Mouse (Mus musculus): ENCODE results near the gene Cuedc1. TPM values are rescaled to one million over a fixed set of nuclear protein-coding genes. Genes with fewer than 3 reads are reported as not detected.

Gene Cuedc1
- polyA plus RNA-seq, 1 experiment from 2014 or later, result 31.1 TPM

DNA sequence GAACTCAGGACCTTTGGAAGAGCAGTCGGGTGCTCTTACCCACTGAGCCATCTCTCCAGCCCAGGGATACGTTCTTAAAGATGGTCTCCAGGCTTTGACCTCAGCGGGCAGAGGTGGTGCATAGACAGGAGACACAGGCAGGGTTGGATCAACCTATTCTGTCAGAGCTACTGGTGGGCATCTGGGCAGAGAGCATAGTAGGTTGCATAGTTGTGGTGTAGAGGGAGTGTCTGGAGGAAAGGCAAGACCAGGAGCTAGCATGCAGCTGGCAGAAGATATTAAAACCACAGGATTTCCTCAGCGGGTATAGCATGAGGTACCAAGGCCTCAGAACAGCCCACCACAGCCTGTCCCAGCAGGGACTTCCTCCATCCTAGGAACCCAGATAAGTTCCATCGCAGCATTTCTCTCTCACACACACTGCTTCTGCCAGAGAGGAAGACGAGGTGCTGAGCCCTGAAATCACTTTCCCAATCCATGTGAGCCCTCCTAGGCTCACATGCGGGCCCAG, 66.4 kb downstream of the Cuedc1 start:
- Histone ChIP-seq H3K9me3 (ENCODE audit: control insufficient read depth, low read length) (no peaks in the 10 kb centered on the region), H3K4me2 (ENCODE audit: low read length) (no peak overlapping the region), H3K4me1 (ENCODE audit: control insufficient read depth, insufficient read depth, low read length) (peaks cover 18% of the 10 kb centered on the region), H3K9ac (replicated peaks; ENCODE audit: low read length) (no peak overlapping the region), H3K27me3 (ENCODE audit: control insufficient read depth, insufficient read depth, low read length) (no peaks in the 10 kb centered on the region), H3K36me3 (ENCODE audit: control insufficient read depth, insufficient read depth, low read length) (no peaks in the 10 kb centered on the region), H3K4me3 (replicated peaks; ENCODE audit: low read depth, low read length) (no peak overlapping the region), H3K27ac (replicated peaks; ENCODE audit: low read depth, low read length) (no peak overlapping the region; the same call in 1 of the 2 replicates)
- 92% methylated on average over 7 of the region's 7 CpGs for WGBS
- ATAC-seq (ENCODE audit: low FRiP score, low TSS enrichment), result no peak
- no peak for DNase-seq

DNA sequence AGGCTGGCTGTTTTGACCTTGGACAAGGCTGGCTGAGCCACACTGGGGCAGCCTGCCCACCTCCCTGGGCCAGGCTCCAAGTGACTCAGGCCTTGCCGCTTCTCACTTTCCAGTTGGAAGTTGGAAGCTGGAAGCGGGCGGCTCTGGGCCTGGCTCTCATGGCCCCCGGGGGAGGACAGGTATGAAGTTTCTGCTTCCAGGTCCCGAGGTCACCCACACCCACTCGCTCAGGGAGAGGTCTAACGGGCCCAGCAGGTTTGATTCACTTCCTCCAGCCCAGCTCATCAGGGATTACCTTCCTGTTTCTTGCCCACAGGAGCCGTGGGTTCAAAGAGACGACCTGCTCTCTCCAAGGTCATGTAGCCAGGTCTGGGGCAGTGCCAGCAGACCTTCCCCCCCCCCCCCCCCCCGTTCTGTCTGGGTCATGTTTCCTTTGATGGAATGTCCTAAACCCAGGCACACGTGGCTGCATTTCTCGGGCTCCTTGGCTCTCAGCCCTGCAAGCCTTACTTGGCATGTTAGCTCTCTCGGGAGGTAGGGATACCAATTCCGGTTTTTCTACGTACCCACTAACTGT, 67.0 kb downstream of the Cuedc1 start:
- H3K9me3 ChIP-seq (ENCODE audit: control insufficient read depth, low read length), result no peaks in the 10 kb centered on the region
- ATAC-seq (ENCODE audit: low FRiP score, low TSS enrichment), result no peak
- WGBS, result 60% methylated on average over 15 of the region's 15 CpGs
- H3K9ac ChIP-seq (replicated peaks; ENCODE audit: low read length), result no peak overlapping the region
- H3K4me1 ChIP-seq (ENCODE audit: control insufficient read depth, insufficient read depth, low read length), result peaks cover 18% of the 10 kb centered on the region
- no peak for DNase-seq
- no peak overlapping the region; the same call in 1 of the 2 replicates for H3K27ac ChIP-seq (replicated peaks; ENCODE audit: low read depth, low read length)
- no peak overlapping the region for H3K4me2 ChIP-seq (ENCODE audit: low read length)
- H3K4me3 ChIP-seq (replicated peaks; ENCODE audit: low read depth, low read length), result no peak overlapping the region
- no peaks in the 10 kb centered on the region for H3K27me3 ChIP-seq (ENCODE audit: control insufficient read depth, insufficient read depth, low read length)
- H3K36me3 ChIP-seq (ENCODE audit: control insufficient read depth, insufficient read depth, low read length), result 0 out of 2 replicates have a peak, but pooled peaks cover 3% of the 10 kb centered on the region

DNA sequence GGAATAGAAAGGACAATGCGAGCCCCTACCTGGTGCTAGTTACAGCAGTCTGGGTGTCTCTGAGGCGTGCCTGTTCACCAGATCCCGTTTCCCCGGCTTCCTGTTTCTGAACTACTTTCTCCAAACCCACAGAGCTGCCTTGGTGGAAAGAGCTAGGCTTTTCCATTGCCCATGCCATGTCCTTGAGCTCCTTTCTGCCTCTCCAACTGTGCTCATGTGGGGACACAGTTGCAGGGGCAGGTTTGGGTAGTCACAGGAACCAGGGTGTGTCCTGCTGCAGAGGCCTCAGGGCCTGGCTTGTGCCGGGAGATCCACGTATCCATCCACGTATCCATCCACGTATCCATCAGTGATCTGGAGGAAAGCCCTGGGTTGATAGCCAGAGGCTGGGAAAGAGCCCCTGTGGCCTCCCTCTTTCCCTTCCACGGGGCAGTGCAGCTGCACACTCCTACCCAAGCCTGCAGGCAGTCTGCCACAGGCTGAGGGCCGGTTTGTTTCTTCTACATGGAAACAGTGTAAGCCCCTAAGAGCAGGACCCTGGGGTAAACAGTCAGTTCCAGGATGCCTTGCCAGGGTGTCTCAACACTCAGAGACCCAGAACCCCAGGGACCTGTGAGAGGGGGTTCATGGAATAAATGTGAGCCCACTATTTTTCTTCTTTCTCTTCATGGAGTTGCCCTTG, 68.0 kb downstream of the Cuedc1 start:
- H3K27ac ChIP-seq (replicated peaks; ENCODE audit: low read depth, low read length), result no peak overlapping the region
- ATAC-seq (ENCODE audit: low FRiP score, low TSS enrichment) (no peak), DNase-seq (no peak)
- H3K27me3 ChIP-seq (ENCODE audit: control insufficient read depth, insufficient read depth, low read length), result no peaks in the 10 kb centered on the region
- H3K4me3 ChIP-seq (replicated peaks; ENCODE audit: low read depth, low read length), result no peak overlapping the region
- no peaks in the 10 kb centered on the region for H3K9me3 ChIP-seq (ENCODE audit: control insufficient read depth, low read length)
- H3K9ac ChIP-seq (replicated peaks; ENCODE audit: low read length), result no peak overlapping the region
- peaks cover 11% of the 10 kb centered on the region for H3K4me1 ChIP-seq (ENCODE audit: control insufficient read depth, insufficient read depth, low read length)
- no peak overlapping the region for H3K4me2 ChIP-seq (ENCODE audit: low read length)
- 76% methylated on average over 10 of the region's 10 CpGs for WGBS
- H3K36me3 ChIP-seq (ENCODE audit: control insufficient read depth, insufficient read depth, low read length), result 0 out of 2 replicates have a peak, but pooled peaks cover 4% of the 10 kb centered on the region

DNA sequence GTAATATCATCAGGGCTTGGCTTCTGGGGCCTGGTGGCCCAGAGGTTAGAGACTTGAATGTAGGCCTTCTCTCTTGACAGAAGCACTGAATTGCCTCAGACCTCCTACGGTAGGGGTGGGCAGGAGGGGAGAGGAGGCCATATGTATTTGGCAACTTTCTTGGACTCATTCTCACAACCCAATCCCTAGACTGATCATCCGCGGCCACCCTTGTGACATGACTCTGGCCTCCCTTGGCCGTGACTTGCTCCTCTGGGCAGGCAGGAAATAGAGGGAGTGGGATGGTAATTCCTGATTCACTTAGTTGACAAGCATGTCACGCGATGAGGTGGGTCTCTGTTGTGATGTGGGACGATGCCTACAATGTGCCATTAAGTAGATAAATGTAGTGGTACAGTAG, 68.6 kb downstream of the Cuedc1 start:
- Histone ChIP-seq H3K9ac (replicated peaks; ENCODE audit: low read length) (no peak overlapping the region), H3K4me2 (ENCODE audit: low read length) (no peak overlapping the region), H3K4me1 (ENCODE audit: control insufficient read depth, insufficient read depth, low read length) (peaks cover 6% of the 10 kb centered on the region), H3K4me3 (replicated peaks; ENCODE audit: low read depth, low read length) (no peak overlapping the region), H3K27ac (replicated peaks; ENCODE audit: low read depth, low read length) (no peak overlapping the region), H3K9me3 (ENCODE audit: control insufficient read depth, low read length) (no peaks in the 10 kb centered on the region), H3K36me3 (ENCODE audit: control insufficient read depth, insufficient read depth, low read length) (0 out of 2 replicates have a peak, but pooled peaks cover 4% of the 10 kb centered on the region), H3K27me3 (ENCODE audit: control insufficient read depth, insufficient read depth, low read length) (no peaks in the 10 kb centered on the region)
- WGBS, result 88% methylated on average over 7 of the region's 7 CpGs
- ATAC-seq (ENCODE audit: low FRiP score, low TSS enrichment) (no peak), DNase-seq (no peak)

DNA sequence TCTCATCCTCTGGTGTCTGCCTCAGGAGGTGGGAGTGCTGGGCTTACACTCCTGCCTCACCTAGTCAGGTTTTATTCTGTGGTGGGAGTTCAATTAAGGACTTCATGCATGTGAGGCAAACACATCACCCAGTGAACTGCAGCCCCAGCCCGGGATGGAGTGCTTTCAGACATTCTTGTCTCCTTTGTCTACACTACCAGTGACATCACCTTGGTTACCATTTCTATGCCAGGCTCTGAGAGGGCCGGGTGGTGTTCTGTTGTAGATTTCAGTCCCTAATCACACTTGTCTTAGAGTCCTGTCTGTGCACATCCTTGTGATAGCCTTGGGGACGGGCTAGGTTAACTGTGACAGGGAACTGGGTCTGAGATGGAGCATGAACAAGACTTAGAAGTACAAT, 70.8 kb downstream of the Cuedc1 start:
- Histone ChIP-seq H3K36me3 (ENCODE audit: control insufficient read depth, insufficient read depth, low read length) (0 out of 2 replicates have a peak, but pooled peaks cover 6% of the 10 kb centered on the region), H3K9ac (replicated peaks; ENCODE audit: low read length) (no peak overlapping the region), H3K27me3 (ENCODE audit: control insufficient read depth, insufficient read depth, low read length) (no peaks in the 10 kb centered on the region), H3K27ac (replicated peaks; ENCODE audit: low read depth, low read length) (0 out of 2 replicates have a peak overlapping the region, but pooled peaks have one; percentile 8), H3K4me2 (ENCODE audit: low read length) (no peak overlapping the region), H3K9me3 (ENCODE audit: control insufficient read depth, low read length) (no peaks in the 10 kb centered on the region), H3K4me3 (replicated peaks; ENCODE audit: low read depth, low read length) (no peak overlapping the region), H3K4me1 (ENCODE audit: control insufficient read depth, insufficient read depth, low read length) (0 out of 2 replicates have a peak, but pooled peaks cover 5% of the 10 kb centered on the region)
- DNase-seq, result no peak
- 24% methylated on average over 3 of the region's 3 CpGs for WGBS
- no peak for ATAC-seq (ENCODE audit: low FRiP score, low TSS enrichment)

DNA sequence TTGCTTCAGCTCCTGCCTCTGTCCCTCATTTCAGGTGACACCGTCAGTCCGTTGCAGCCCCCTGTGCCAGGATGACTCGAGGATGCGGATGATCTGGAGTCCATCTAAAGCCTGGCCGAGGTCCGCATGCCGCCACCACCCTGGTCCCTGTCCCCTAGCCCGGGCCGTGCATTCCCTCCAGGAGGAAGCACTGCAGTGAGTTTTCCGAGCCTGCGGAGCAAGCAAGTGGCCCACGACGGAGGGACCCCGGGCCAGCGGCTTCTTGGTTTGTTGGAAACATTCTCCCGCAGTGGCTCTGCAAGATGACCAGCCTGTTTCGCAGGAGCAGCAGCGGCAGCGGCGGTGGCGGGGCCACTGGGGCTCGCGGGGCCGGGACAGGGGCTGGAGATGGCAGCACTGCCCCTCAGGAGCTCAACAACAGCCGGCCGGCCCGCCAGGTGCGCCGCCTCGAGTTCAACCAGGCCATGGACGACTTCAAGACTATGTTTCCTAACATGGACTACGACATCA, 71.7 kb downstream of the Cuedc1 start:
- H3K27me3 ChIP-seq (ENCODE audit: control insufficient read depth, insufficient read depth, low read length), result no peaks in the 10 kb centered on the region
- ATAC-seq (ENCODE audit: low FRiP score, low TSS enrichment) (no peak), DNase-seq (no peak)
- H3K9ac ChIP-seq (replicated peaks; ENCODE audit: low read length), result no peak overlapping the region
- 0 out of 2 replicates have a peak, but pooled peaks cover 8% of the 10 kb centered on the region for H3K4me1 ChIP-seq (ENCODE audit: control insufficient read depth, insufficient read depth, low read length)
- no peak overlapping the region for H3K4me2 ChIP-seq (ENCODE audit: low read length)
- 0 out of 2 replicates have a peak, but pooled peaks cover 6% of the 10 kb centered on the region for H3K36me3 ChIP-seq (ENCODE audit: control insufficient read depth, insufficient read depth, low read length)
- no peaks in the 10 kb centered on the region for H3K9me3 ChIP-seq (ENCODE audit: control insufficient read depth, low read length)
- WGBS, result 24% methylated on average over 32 of the region's 32 CpGs
- no peak overlapping the region for H3K27ac ChIP-seq (replicated peaks; ENCODE audit: low read depth, low read length)
- H3K4me3 ChIP-seq (replicated peaks; ENCODE audit: low read depth, low read length), result no peak overlapping the region

DNA sequence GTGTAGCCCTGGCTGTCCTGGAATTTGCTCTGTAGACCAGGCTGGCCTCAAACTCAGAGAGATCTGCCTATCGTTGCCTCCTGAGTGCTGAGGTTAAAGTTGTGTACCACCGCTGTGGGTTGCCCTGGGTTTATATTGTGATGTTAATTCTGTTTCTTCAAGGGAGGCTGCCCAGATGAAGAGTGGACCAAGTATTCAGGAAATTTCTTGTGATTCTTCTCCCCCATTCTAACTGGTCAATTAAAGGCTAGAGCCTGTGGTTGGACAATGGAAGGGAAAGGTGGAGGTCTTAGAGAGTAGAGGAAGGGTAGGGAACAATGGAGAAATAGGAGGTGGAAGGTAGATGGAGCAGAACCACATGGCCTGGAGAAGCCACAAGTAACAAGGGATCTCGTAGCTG, 72.7 kb downstream of the Cuedc1 start:
- Histone ChIP-seq H3K4me1 (ENCODE audit: control insufficient read depth, insufficient read depth, low read length) (0 out of 2 replicates have a peak, but pooled peaks cover 8% of the 10 kb centered on the region), H3K4me3 (replicated peaks; ENCODE audit: low read depth, low read length) (no peak overlapping the region), H3K27me3 (ENCODE audit: control insufficient read depth, insufficient read depth, low read length) (no peaks in the 10 kb centered on the region), H3K9me3 (ENCODE audit: control insufficient read depth, low read length) (no peaks in the 10 kb centered on the region), H3K4me2 (ENCODE audit: low read length) (no peak overlapping the region), H3K27ac (replicated peaks; ENCODE audit: low read depth, low read length) (no peak overlapping the region), H3K9ac (replicated peaks; ENCODE audit: low read length) (no peak overlapping the region), H3K36me3 (ENCODE audit: control insufficient read depth, insufficient read depth, low read length) (0 out of 2 replicates have a peak, but pooled peaks cover 6% of the 10 kb centered on the region)
- DNase-seq, result no peak
- 35% methylated on average over 3 of the region's 3 CpGs for WGBS
- no peak for ATAC-seq (ENCODE audit: low FRiP score, low TSS enrichment)

DNA sequence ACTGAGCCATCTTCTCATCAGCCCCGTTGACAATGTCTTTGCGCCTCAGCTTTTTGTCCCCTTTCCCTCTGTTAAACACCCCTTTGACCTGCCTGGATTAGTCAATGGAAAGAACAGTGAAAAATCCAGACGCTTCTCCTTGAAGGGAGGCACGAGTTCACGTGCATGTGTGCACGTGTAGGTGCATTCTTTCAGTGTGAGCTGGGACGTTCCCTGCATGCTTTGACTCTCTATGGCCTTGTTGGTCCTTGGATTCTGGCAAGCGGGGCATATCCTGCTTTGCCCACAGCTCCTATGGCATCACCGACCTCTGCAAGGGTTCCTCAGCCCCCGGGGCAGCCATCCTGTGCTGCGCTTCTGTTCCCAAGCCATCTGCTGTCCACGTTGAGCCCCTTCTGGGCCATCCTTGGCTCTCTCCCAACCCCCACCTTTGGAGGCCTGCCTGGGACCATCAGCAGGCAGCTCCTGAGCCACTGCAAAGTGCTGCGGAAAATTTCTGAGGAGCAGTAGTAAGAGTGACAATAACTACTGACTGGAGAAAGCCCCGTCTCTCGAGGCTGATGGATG, 74.1 kb downstream of the Cuedc1 start:
- H3K9ac ChIP-seq (replicated peaks; ENCODE audit: low read length), result no peak overlapping the region
- no peak for DNase-seq
- H3K4me3 ChIP-seq (replicated peaks; ENCODE audit: low read depth, low read length), result no peak overlapping the region
- H3K36me3 ChIP-seq (ENCODE audit: control insufficient read depth, insufficient read depth, low read length), result peaks cover 6% of the 10 kb centered on the region; the same call in 1 of the 2 replicates
- 0 out of 2 replicates have a peak, but pooled peaks cover 8% of the 10 kb centered on the region for H3K4me1 ChIP-seq (ENCODE audit: control insufficient read depth, insufficient read depth, low read length)
- WGBS, result 77% methylated on average over 15 of the region's 15 CpGs
- no peak overlapping the region for H3K4me2 ChIP-seq (ENCODE audit: low read length)
- no peak for ATAC-seq (ENCODE audit: low FRiP score, low TSS enrichment)
- no peak overlapping the region for H3K27ac ChIP-seq (replicated peaks; ENCODE audit: low read depth, low read length)
- H3K27me3 ChIP-seq (ENCODE audit: control insufficient read depth, insufficient read depth, low read length), result no peaks in the 10 kb centered on the region
- no peaks in the 10 kb centered on the region for H3K9me3 ChIP-seq (ENCODE audit: control insufficient read depth, low read length)
